Mouse (Mus musculus): Measurements from ENCODE around the gene Gdf15. TPM values are rescaled to one million over a fixed set of nuclear protein-coding genes. Genes with fewer than 3 reads are reported as not detected.

The Gdf15 gene
- polyA plus RNA-seq, 1 experiment from 2014 or later, result 1.3 TPM

DNA sequence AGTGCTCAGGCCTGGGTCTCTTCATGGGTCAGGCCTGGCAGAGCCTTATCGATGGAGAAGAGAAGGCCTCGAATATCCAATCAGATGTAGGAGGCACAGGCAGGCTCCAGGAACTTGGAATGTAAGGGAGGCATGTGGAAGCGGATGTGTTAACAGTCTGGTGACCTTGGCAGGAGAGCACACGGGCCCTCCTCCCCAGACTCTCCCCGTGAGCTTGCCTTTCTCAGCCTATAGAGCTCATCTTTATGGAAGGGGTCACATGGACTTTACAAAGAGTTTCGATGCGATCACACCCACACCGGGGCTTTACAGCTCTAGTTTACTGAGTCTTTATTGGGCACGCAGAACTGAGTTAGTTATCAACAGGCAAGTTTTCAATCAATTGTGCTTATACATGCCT lies 6.5 kb upstream of the Gdf15 start:
- Histone ChIP-seq H3K27ac (ENCODE audit: low read length) (no peak overlapping the region), H3K36me3 (ENCODE audit: insufficient read depth, low read length) (no peaks in the 10 kb centered on the region), H3K9ac (replicated peaks; ENCODE audit: low read depth) (no peak overlapping the region), H3K4me2 (replicated peaks; ENCODE audit: low read depth, low read length) (no peak overlapping the region), H3K4me3 (ENCODE audit: low read depth, low read length) (no peak overlapping the region), H3K27me3 (replicated peaks; ENCODE audit: insufficient read depth, low read length) (no peaks in the 10 kb centered on the region), H3K4me1 (ENCODE audit: insufficient read depth, low read depth, low read length) (no peaks in the 10 kb centered on the region), H3K9me3 (ENCODE audit: low read length) (no peaks in the 10 kb centered on the region)
- WGBS, result 63% methylated on average over 9 of the region's 9 CpGs
- TF ChIP-seq CTCF (IDR thresholded peaks at IDR 0.05) (no peak), EP300 (IDR thresholded peaks at IDR 0.05) (no peak)
- ATAC-seq, result no peak
- DNase-seq (ENCODE audit: low spot score), result peak; percentile 3

DNA sequence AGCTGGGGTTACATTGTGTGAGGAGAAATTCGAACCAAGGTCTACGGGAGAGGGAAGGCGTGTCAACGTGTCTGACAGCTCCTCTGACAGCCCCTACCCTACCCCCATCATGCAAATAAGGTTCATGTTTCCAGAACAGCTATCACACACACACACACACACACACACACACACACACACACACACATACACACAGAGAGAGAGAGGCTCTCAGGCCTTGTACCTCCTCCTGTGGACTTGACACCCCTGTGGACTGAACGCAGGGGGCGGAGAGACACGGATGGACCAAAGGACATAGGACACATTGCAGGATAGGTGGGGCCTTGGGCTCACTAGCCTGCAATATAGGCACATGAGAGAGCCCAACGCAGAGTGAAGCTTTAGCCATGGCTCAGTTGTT lies 4.6 kb upstream of the Gdf15 start:
- Histone ChIP-seq H3K4me3 (ENCODE audit: low read depth, low read length) (no peak overlapping the region), H3K27ac (ENCODE audit: low read length) (no peak overlapping the region), H3K4me2 (replicated peaks; ENCODE audit: low read depth, low read length) (no peak overlapping the region), H3K36me3 (ENCODE audit: insufficient read depth, low read length) (no peaks in the 10 kb centered on the region), H3K9me3 (ENCODE audit: low read length) (no peaks in the 10 kb centered on the region), H3K4me1 (ENCODE audit: insufficient read depth, low read depth, low read length) (no peaks in the 10 kb centered on the region), H3K9ac (replicated peaks; ENCODE audit: low read depth) (no peak overlapping the region), H3K27me3 (replicated peaks; ENCODE audit: insufficient read depth, low read length) (no peaks in the 10 kb centered on the region)
- DNase-seq (ENCODE audit: low spot score) (no peak), ATAC-seq (no peak)
- TF ChIP-seq EP300 (IDR thresholded peaks at IDR 0.05), result no peak
- no peak for TF ChIP-seq CTCF (IDR thresholded peaks at IDR 0.05)
- WGBS, result 56% methylated on average over 7 of the region's 8 CpGs

DNA sequence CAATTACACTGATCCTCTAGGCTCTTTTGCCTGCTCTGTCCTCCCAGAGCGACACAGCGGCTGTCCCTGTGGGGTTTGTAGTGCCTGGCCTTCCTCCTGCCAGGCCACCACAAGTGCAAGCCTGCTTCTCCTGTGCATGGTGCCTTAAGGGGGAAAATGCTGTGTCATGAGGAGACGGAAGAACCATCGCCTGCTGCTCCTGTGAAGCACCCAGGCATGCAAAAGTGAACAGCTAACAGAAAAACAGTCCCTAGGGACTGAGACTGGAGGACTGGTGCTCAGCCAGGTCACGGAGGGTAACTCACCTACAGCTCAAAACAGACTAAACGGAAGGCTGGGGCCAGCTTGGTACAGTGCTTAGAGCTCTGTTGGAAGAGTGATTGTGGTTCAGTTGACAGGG lies 3.3 kb upstream of the Gdf15 start:
- H3K4me3 ChIP-seq (ENCODE audit: low read depth, low read length), result no peak overlapping the region
- no peak overlapping the region for H3K4me2 ChIP-seq (replicated peaks; ENCODE audit: low read depth, low read length)
- H3K36me3 ChIP-seq (ENCODE audit: insufficient read depth, low read length), result no peaks in the 10 kb centered on the region
- H3K27me3 ChIP-seq (replicated peaks; ENCODE audit: insufficient read depth, low read length), result no peaks in the 10 kb centered on the region
- H3K9me3 ChIP-seq (ENCODE audit: low read length), result no peaks in the 10 kb centered on the region
- peaks cover 6% of the 10 kb centered on the region; the same call in 1 of the 2 replicates for H3K4me1 ChIP-seq (ENCODE audit: insufficient read depth, low read depth, low read length)
- H3K9ac ChIP-seq (replicated peaks; ENCODE audit: low read depth), result no peak overlapping the region
- 83% methylated on average over 6 of the region's 6 CpGs for WGBS
- no peak overlapping the region for H3K27ac ChIP-seq (ENCODE audit: low read length)
- DNase-seq (ENCODE audit: low spot score), result peak; percentile 3
- TF ChIP-seq EP300 (IDR thresholded peaks at IDR 0.05), result no peak
- no peak for TF ChIP-seq CTCF (IDR thresholded peaks at IDR 0.05)
- no peak for ATAC-seq

DNA sequence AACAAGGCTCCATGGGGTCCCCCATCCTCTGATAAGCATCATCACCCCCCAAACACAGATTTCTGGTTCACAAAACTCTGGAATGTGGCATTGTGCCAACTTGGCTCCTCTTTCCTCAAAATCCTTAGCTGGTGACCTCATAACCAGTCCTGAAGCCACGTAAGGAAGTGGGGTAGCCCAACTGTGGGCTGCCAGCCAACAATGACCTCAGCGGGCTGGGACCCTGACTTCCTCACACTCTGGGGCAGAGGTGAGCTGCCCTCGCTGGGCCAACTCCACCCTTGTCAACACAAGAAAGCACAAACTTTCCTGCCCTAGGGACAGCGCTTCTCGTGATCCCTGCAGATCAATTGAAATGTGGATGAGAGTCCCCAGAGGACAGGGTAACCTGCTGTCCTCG lies 1.8 kb upstream of the Gdf15 start:
- Histone ChIP-seq H3K4me2 (replicated peaks; ENCODE audit: low read depth, low read length) (no peak overlapping the region), H3K36me3 (ENCODE audit: insufficient read depth, low read length) (no peaks in the 10 kb centered on the region), H3K4me3 (ENCODE audit: low read depth, low read length) (no peak overlapping the region), H3K27ac (ENCODE audit: low read length) (no peak overlapping the region), H3K4me1 (ENCODE audit: insufficient read depth, low read depth, low read length) (peaks cover 11% of the 10 kb centered on the region; the same call in 1 of the 2 replicates), H3K9me3 (ENCODE audit: low read length) (no peaks in the 10 kb centered on the region), H3K27me3 (replicated peaks; ENCODE audit: insufficient read depth, low read length) (no peaks in the 10 kb centered on the region), H3K9ac (replicated peaks; ENCODE audit: low read depth) (no peak overlapping the region)
- ATAC-seq (peak; percentile 39), DNase-seq (ENCODE audit: low spot score) (peak; percentile 67)
- TF ChIP-seq CTCF (IDR thresholded peaks at IDR 0.05) (no peak), EP300 (IDR thresholded peaks at IDR 0.05) (peak; percentile 79; the same call in 1 of the 2 replicates)
- whole genome bisulfite sequencing, result 24% methylated on average over 6 of the region's 6 CpGs

DNA sequence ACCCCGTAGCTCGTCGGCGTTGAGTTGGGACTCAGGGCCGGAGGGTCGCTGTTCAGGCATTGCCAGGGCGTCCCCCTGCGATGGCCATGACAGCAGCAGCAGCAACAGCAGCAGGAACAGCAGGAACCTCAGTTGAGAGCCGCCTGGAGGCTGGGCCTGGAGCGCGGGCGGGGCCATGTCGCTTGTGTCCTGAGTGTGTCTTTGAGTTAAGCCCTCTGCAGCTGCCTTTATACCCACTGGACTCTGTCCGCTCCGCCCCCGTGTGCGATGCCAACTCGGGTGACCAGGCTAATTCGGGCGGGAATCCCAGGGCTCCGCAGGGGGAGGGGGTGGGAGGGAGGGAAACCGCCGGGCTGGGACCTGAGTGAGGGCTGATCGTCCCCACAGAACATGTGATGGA lies 820 bp downstream of the Gdf15 start:
- H3K4me2 ChIP-seq (replicated peaks; ENCODE audit: low read depth, low read length), result 0 out of 2 replicates have a peak overlapping the region, but pooled peaks have one; percentile 11
- peaks cover 11% of the 10 kb centered on the region; the same call in 1 of the 2 replicates for H3K4me1 ChIP-seq (ENCODE audit: insufficient read depth, low read depth, low read length)
- H3K27me3 ChIP-seq (replicated peaks; ENCODE audit: insufficient read depth, low read length), result no peaks in the 10 kb centered on the region
- no peak overlapping the region for H3K4me3 ChIP-seq (ENCODE audit: low read depth, low read length)
- no peaks in the 10 kb centered on the region for H3K36me3 ChIP-seq (ENCODE audit: insufficient read depth, low read length)
- no peaks in the 10 kb centered on the region for H3K9me3 ChIP-seq (ENCODE audit: low read length)
- ATAC-seq, result no peak
- H3K27ac ChIP-seq (ENCODE audit: low read length), result no peak overlapping the region
- WGBS, result 15% methylated on average over 24 of the region's 24 CpGs
- no peak for TF ChIP-seq CTCF (IDR thresholded peaks at IDR 0.05)
- TF ChIP-seq EP300 (IDR thresholded peaks at IDR 0.05), result no peak
- peak; percentile 55 for DNase-seq (ENCODE audit: low spot score)
- H3K9ac ChIP-seq (replicated peaks; ENCODE audit: low read depth), result no peak overlapping the region

DNA sequence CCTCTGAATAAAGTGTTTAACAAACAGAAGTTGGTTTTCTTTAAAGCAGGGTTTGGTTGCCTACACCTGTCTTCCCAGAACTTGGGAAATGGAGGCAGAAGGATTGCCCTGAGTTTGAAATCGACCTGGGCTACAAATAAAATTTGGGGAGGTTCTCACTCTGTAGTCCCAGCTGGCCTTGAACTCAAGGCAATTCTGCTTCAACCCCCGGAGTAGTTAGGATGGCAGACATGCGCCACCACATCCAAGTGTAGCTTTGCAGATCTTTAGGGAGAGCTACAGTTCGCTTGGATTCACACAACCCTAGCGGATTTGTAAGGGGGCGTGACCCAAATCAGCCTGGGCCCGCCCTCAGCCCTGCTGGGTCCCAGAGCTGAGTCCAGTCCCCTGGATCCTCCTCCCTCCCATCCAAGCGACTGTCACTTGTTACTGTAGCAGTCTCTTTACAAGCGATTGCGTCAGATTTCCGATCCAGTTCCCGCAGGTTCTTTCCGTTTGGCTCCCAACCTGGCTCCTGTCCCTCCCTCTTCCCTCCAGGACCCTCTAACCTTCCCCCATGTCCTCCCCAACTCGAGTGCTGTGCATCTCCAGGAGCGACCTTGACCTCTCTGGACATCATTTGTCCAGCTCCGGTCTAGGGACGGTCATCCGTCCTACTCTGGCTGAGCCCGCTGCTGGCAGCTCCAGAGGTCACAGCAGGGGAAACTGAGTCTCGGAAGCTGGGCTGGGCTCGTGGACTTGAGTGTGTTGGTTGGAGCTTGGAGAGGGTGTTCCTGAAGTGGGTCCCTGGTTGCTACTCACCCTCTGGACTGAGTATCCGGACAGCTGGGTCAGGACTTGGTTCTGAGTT lies 1.5 kb downstream of the Gdf15 start:
- no peak overlapping the region for H3K9ac ChIP-seq (replicated peaks; ENCODE audit: low read depth)
- H3K36me3 ChIP-seq (ENCODE audit: insufficient read depth, low read length), result no peaks in the 10 kb centered on the region
- H3K9me3 ChIP-seq (ENCODE audit: low read length), result no peaks in the 10 kb centered on the region
- no peak overlapping the region for H3K4me3 ChIP-seq (ENCODE audit: low read depth, low read length)
- H3K4me2 ChIP-seq (replicated peaks; ENCODE audit: low read depth, low read length), result peak overlapping the region; percentile 60; the same call in 1 of the 2 replicates
- peak; percentile 59 for ATAC-seq
- TF ChIP-seq CTCF (IDR thresholded peaks at IDR 0.05) (no peak), EP300 (IDR thresholded peaks at IDR 0.05) (no peak)
- peaks cover 11% of the 10 kb centered on the region; the same call in 1 of the 2 replicates for H3K4me1 ChIP-seq (ENCODE audit: insufficient read depth, low read depth, low read length)
- WGBS, result 14% methylated on average over 22 of the region's 22 CpGs
- no peak overlapping the region for H3K27ac ChIP-seq (ENCODE audit: low read length)
- DNase-seq (ENCODE audit: low spot score), result peak; percentile 84
- no peaks in the 10 kb centered on the region for H3K27me3 ChIP-seq (replicated peaks; ENCODE audit: insufficient read depth, low read length)

Measured in lung, postnatal 0 days (tissue).